Mouse (Mus musculus) E14TG2a.4 (cell line): ENCODE measurements at regions not wholly inside any gene's neighbourhood (a gene's known extent, or its start where the extent isn't known, plus 50 kb on each side); places are given as distances from the start of the nearest gene placed in this dataset.

ENCODE experiments used
- CTCF ChIP-seq: conservative IDR thresholded peaks from 2 replicates; pipeline ENCODE4 v1.5.1; 2014; ENCODE audit warnings: low read length
- NANOG ChIP-seq: IDR thresholded peaks from 2 replicates; pipeline ENCODE4 v1.6.1; 2014; ENCODE audit warnings: borderline replicate concordance, low read length, mixed read lengths
- POU5F1 ChIP-seq: IDR thresholded peaks from 2 replicates; pipeline ENCODE4 v1.6.1; 2014; ENCODE audit warnings: low read length, borderline replicate concordance

GRCm38 (mm10) chr11:114129270-114129669 is 62.4 kb upstream of the Sdk2 start:
- TF ChIP-seq CTCF = no peak
- peak; percentile 97 for TF ChIP-seq NANOG
- TF ChIP-seq POU5F1 = no peak
